Mouse (Mus musculus): Measurements from ENCODE around the gene Mapk3.

GRCm38 (mm10) chr7:126767001-126767400 lies 7.6 kb downstream of the Mapk3 start:
- TF ChIP-seq GATA1 (IDR thresholded peaks at IDR 0.05; ENCODE audit: low read depth, low read length) (no peak), E2F4 (IDR thresholded peaks at IDR 0.05; ENCODE audit: borderline replicate concordance, low read depth, low read length) (no peak), GABPA (IDR thresholded peaks at IDR 0.05; ENCODE audit: low read depth, low read length) (no peak), MAX (IDR thresholded peaks at IDR 0.05; ENCODE audit: low read length) (no peak), SIN3A (IDR thresholded peaks at IDR 0.05; ENCODE audit: low read length) (no peak), POLR2A (IDR thresholded peaks at IDR 0.05; ENCODE audit: control insufficient read depth in 1 of 2, insufficient read depth in 1 of 2, low read depth in 1 of 2, low read length in 2 of 2, poor library complexity in 1 of 2) (no peak), JUND (IDR thresholded peaks at IDR 0.05; ENCODE audit: low read depth, low read length) (no peak)

Data from MEL (cell line).